Mouse (Mus musculus) right cerebral cortex, postnatal 36 days (tissue): ENCODE measurements around the gene Tldc1.

Experiments
- DNase-seq, 2 experiments: peaks; one replicate each; pipeline ENCODE4 v3.0.0; 2022; ENCODE audit warnings: low spot score in 2 of 2, mixed read lengths in 1 of 2

The Tldc1 gene

DNA sequence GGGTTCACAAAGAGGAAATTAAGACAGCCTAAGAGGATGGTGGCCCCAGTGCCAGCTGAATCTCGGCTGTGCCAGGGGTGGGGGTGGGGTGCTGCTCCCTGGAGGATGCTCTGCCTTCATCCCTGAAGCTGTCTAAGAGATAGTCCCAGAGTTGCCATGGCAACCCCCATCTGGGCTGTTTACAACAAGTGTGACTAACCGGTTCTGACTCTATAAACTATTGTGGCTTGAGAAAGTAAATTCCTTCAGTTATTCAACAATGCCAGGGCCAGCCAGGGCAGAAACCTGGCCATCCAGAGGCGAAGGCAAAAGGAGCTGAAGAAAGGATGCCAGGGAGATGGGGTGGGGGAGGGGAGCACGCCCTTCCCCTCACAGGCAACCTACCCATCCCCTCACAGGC is 23.0 kb upstream of the Tldc1 start:
- peak; percentile 62 to 73 for DNase-seq

DNA sequence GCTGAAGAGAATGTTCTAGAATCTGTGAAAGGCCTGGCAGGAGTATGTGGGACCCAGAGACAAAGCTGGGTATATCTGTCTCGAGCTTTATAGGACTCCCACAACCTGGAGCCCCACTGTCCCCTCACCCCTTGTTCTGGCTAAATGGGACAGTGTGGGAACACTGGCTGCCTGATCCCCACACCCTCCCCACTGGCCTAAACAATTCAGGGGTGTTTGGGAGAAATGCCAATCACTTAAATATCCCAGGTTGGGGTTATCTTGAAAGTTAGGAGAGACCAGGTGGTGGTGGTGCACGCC is 20.7 kb upstream of the Tldc1 start:
- no peak for DNase-seq

DNA sequence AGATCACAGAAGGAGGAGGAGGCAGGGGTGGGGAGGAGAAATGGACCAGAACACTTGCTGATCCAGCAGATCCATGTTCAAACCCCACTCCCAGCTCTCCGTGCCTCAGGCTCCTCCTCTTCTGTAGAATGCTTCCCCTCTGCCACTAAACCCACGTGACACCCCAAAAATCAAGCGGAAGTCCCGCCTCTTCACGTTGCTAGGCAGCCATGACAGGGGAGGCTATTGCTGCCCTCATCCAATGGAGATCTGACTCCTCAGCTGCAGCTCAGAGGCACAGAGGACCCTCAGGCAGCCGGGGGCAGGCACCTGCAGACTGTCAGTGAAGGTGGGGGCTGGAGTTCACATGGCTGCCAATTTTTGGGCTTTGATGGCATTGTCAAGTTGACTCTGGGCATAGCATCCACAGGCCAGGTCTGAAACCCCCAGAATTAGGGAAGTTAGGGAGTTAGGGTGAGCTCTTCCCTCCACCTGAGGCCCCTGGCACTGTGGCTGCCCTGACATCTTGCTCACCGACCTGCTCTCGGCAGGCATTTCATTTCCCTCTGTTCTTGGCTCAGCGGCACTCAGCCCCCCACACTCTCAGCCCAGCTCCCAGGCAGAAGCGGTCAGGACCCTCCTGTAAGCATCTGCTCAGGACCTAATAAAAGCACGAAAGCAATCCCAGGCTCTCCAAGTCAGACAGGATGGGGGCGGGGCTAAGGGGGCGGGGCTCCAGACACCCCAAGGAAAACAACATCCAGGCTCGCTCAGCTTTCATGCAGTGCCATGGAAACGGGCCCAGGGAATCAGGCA is 20.2 kb upstream of the Tldc1 start:
- peak; percentile 67 to 73 for DNase-seq

DNA sequence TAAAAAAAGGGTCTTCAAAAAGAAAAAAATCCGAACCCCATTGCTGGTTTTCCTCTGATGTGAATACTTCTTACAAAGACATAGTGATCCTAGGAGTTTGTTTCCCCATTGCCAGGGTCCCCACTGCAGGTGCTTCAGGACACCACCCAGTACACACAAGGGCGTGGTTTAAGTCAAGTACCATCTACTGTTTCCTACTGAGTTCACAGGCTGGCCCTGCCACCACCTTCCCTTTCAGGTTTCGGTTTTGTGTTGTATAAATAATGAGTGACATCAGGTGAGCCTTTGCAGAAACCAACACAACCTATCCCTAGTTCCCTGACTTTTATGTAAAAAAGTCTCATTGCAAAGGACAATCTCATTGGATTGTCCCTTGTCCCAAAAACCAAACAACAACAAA is 17.4 kb upstream of the Tldc1 start:
- DNase-seq, result no peak

DNA sequence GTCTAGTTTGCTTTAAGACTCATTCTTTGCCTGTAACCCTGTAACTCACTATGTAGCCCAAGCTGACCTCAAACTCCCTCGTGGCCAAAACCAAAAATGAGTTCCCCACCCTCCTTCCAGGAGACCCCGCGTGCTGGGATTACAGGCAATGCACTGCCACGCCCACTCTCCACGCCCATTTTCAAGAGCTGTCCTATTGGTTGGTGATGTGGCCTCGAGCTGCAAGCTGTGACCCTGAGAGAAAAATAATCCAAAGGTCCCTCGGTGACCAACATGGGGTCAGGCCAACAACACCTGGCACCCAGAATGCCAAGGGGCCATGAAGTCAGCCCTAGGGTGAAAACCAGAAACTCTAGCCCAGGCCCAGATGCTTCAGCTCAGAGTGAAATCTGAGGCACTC is 16.5 kb upstream of the Tldc1 start:
- no peak for DNase-seq

DNA sequence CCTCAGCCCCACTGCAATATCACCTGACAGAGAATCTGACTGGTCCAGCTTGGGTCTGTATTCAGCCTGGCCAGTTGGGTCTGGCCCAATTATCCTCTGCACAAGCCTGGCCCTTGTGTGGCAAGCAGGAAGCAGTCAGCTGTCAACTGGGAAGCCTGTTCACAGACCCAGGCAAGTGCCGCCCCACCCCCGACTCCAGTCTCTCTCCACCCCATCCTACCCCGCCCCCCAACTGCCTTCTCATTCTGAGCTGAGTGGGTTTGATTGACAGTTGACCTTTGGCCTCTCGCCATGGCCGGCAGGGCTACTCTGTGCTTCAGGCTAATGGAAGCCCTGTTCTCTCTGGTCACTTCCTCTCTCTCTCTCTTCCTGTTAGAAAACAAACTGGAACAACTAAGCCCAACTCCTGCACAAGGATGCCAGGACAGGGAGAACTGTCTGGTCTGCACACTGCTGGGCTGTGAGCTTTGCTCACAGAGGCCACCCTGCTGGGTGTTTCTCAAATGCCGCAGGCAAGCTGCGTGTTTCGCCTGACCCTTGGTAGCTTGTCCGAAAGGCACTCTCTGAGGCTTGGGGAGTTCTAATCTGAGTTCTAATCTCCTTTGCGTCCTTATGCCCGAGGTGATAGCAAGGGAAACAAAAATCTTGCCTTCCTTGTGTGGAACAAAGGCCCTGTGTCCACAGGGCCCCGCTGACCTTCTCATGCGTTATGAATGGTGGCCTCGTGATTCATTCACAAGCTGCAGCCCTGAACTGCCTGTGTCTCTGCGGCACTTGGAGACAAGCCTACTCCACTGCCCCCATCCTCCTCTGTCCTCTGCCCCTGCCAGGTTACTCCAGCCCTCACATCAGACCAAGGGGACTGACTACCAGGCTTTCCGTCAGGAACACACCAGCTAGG is 13.8 kb upstream of the Tldc1 start:
- DNase-seq, result no peak

DNA sequence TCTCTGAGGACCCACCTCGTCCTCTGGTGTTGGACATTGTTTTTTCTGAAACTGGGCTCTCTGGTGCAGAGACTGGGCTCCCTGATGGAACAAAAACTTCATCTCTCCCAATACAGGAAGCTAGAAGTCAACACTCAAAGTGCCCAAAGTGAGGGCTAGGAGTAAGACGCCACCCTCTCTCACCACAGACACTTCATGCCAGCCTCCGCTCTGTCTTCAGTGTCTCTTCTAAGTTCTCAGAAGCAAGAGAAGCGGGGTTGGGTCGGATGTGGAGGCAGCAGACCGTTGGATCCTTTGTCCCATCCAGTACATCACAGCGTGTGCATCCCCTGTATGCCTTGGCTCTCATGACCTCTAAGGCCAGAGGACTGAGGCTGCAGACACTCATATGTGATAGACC is 11.4 kb upstream of the Tldc1 start:
- no peak for DNase-seq

DNA sequence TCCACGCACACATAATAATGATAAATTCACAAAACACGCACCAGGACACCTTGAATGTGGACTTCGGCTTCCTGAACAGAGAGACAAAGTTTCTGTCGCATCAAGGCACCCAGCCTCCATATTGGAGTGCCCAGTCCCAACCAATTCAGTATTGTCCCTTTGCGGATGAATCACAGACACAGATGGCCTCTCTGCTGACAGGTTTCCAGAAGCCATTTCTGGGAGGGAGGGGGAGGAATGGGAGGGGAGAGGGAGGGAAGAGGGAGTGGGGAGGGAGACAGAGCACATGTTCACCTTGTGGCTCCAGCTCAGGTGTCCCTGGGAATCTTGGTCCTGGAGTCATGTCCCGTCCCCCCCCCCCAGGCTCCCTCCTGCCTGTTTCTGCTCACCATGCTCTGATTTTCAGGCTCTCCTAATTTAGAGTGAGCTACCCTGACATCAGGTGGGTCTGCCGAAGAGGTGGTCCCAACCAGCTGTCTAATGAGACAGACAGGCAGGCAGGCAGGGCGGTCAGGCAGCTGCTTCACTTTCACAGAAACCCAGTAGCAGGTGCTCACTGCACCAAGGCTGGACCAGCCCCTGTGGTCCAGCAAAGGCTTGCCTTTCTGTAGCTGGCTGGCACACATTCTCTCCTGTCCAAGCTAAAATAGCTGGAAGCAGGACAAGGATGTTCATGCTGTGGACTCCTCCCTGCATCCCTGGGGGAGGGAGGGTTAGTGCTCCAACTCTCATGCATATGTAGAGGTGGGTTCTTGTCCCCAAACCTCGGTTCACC is 10.6 kb upstream of the Tldc1 start:
- DNase-seq, result no peak

DNA sequence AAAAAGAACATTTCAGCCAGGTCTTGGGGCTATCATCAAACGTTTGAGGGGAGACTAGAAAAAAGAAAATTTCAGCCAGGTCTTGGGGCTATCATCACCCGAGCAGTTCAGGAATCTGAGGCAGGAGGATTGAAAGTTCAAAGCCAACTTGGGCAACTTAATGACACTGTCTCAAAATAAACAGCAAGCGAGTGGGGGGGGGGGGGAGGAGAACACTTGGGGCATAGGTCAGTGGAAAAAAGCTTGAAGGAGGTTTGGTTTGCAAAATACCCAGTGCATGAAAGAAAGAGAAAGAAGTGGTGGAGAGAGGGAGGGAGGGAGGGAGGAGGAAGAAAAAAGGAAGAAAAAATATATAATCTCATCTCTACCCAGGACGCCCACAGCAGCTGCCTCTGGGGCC is 9.1 kb upstream of the Tldc1 start:
- DNase-seq, result no peak

DNA sequence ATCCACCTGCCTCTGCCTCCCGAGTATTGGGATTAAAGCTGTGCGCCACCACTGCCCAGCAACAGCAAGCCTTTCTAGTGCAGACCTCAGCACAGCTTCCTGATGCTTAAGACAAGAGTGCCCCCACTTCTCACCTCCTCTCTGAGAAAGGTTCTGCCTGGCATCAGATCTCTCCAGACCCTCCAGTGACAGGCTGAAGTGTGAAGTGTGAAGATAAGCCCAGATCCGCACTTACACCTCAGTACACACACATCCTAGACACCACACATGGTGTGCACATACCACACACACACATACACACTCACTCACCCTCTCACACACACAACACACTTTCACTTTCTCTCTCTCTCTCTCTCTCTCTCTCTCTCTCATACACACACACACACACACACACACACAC is 8.7 kb upstream of the Tldc1 start:
- DNase-seq, result no peak

DNA sequence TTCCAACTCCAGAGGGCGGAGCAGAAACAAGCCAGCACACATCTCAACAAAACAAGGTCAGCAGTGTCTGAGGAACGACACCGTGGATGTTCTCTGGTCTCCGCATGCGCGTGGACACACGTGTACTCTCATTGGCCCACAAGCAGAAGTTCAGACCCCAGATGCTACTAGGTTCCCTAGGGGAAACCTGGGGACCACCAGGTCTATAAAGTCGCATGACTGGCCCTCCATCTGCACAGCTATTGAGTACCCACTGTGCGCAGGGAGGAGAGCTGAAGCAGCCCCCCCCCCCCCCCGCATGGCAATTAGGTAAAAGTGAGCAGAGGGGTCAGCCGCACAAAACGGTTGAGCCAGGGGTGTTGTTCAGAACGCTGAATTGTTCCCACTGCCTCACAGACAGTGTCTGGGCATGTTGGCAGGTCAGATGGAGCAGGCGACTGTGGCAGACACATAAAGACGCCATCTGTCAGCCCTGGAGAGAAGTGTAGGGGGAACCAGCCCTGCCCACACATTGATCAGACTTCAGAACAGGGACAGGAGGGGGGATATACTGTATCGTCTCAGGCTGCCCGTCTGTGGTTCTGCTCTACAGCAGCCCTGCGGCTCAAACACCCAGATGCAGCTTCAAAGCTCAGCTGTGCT is 7.7 kb upstream of the Tldc1 start:
- DNase-seq, result no peak

DNA sequence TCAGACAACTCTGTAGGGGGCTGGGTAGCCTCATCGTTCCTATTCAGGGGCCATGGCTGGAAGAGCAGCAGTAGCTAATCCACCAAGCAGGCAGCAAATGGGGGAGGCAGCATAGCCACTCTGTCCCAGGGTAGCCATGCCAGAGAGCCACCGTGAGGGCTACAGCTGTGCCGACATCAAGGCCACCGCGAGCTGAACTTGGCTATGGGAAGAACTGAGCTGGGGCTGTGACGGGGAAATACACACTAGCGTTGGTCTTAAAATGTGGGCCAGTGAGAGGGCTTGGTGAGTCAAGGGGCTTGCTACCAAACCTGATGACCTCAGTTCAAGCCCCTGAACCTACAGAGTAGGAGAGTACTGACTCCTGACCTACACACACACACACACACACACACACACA is 6.5 kb upstream of the Tldc1 start:
- DNase-seq, result no peak

DNA sequence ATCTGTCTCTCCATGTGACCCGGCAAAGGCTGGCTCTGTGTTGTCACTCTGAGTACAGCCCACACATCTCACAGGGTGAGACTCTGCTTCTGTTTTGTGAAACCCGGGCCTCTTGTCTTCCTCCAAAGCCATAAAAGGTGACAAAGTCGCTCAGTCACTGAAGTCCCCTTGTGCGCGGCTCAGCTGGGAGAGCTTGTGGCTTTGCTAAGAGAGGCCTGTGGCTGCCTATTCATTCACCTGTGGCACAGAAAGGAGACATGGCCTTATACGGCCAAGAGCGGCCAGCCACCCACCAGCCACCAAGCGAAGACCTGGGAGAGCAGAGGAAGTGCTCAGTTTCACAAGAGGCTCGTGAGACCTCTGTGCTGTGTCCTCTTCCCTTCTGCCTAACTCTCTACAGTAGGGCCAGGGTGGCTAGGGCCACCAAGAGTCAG is 5.9 kb upstream of the Tldc1 start:
- DNase-seq, result no peak

DNA sequence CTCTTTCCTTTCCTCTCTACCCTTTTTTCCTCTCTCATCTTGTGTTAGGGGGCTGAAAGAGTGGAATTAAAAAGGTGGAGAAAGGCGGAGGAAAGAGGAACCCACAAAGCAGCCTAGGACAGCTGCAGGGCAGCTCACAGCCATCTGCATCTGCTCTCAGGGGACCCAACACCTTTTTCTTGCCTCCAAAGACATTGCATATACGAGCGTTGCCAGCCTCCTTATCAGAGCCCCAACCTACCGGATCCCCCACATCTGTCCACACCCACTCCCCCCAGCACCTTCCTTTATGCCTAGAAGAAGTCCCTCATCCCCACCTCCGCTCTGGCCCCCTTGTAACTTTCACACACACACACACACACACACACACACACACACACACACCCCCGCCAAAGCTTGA is 5.4 kb upstream of the Tldc1 start:
- no peak for DNase-seq

DNA sequence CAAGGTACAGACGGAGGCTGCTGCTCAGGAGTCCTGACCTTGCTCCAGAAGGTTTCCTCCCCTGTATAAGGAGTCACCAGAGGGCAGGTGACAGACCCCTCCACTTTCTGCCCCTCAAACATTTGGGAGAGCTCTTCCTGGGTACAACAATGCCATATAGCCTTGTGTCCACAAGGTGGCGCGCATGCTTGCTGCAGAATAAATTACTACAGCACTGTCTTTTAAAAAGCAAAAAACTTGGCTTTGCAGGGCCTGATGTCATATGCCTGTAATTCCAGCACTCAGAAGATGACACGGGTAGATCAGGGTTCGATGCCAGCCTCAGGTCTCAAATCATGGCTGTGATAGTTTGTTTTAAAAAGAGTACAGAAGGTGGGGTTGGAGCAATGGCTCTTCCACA is 4.5 kb upstream of the Tldc1 start:
- DNase-seq, result peak; percentile 47 to 69

DNA sequence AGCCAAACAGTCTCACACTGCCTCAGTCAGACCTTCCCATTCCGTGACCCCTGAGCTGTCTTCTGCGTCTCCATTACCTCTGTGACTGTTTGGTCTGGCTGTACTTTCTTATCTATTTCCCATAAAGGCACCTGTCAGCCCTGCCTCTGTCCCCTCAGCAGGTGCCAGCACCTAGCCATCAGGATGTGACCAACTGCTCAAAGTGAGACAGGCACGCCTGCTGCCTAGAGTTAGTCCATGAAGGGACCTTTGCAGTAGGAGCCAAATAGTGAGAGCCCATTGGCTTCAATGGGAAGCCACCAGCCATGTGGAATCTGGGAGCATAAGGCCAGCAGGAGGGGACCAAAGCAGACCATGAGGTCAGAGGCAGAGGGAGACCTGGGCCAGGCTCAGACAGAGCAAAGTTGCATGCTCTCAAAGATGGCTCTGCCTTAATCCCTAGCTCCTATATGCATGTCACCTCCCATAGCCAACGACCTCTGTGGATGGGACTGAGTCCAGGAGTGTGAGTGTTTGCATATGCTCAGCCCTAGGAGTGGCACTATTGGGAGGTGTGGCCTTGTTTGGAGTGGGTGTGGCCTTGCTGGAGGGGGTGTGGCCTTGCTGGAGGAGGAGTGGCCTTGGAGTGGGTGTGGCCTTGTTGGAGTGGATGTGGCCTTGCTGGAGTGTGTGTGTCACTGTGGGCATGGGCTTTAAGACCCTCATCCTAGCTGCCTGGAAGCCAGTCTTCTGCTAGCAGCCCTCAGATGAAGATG is 3.0 kb upstream of the Tldc1 start:
- DNase-seq, result no peak

DNA sequence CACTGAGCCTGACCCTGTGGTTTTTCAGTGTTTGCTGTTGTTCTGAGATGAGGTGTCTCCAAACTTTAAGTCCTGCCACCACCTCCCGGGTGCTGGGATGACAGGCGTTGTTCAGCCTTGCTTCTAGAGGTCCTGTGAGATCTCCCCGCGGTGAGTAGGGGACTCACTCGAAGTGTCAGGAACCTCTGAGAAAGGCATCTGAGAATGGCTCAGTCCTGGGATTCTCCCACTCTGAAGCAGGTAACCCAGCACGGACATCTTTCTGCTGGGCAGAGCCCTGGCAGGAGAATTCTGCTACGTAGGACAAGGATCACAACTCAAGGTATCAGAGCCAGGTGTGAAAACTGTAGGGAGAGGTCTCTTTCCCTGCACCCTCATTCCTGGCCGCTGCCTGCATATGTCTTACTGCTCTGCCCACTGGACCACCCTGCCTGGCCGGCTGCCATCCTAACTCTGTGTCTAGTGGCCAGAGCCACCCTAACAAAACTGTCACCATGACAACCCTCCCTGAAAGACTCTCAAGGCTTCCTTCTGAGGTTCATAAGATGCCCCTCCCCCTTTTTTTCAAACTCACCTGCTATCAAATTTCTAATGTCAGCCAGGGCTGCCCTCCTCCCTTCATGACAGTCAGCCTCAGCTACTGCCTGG is 2.3 kb upstream of the Tldc1 start:
- no peak for DNase-seq

DNA sequence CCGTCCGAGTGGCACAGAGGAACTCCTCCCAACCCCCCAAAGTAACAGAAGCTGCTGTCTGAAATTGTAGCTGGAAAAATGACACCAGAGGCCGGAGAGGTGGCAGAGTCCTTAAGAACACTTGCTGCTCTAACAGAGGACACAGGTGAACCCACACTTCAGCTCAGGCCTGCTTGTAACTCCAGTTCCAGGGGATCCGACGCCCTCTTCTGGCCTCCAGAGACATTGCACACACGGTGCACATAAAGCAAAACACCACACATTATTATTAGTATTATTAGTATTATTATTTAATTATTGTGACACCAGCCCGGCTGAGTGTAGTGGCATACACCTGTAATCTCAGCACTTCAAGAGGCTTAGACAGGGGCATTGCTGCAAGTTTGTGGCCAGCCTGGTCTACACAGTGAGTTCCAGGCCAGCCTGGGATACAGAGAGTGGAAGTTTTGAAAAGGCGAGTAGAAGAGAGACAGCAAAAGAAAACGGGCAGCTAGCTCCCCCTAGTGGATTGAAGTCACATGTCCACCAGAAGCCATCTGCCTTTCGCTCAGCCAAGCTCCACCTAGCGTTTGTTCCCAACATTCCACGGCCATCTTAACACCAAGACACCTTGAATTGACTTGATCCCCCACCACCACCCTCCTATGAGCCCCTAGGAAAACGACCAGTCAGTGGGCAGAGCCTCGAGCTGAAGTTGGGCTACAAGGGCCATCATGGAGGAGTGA is 959 bp upstream of the Tldc1 start:
- peak; percentile 72 to 77 for DNase-seq

DNA sequence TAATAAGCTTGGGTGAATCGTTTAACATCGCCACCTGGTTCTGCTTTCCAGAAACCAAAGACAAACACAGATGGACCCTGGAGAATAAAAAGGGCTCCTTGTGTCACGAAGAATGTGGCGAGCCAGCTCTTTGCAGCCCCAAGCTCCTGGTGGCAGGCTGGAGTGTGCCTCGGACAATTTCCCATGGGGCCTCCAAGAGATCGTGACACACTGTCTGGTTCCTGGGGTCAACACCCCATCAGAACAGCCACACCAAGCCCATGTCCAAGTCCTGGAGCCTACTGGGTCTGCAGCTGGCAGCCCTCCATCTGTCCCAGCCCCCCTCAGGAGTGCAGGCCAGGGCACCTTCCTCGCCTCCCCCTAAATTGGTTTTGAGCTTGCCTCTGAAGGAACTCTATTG is 451 bp downstream of the Tldc1 start:
- peak in 1 of 2 experiments; percentile 12 for DNase-seq

DNA sequence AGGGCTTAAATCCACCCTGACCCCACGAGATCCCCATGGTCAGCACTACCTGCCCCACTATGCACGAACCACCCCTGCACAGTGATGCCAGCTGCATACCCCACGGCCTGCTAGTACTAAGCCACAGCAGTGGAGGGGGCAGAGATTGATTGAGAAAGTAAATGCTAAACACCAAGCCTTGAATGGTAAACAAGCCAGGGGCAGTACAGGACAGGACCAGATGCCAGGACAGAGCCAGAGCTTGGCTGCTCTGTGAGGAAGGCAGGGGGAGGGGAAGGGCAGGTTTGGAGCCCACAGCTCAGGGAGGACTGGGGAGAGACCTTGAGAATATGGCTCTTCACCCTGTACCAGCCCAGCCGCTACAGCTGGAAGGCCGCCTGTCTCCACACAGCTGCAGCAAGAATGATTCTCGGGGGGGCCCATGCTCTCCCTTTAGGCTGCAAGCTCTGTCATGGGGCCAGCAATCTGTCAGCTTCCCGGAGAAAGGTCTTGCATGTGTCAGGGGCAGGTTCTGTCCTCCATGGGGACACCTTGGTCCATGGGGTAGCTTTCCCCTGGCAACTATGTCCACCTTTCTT is 1.5 kb downstream of the Tldc1 start:
- DNase-seq, result no peak
